Mouse (Mus musculus): ENCODE results near the gene Inpp5k. TPM values are rescaled to one million over a fixed set of nuclear protein-coding genes. Genes with fewer than 3 reads are reported as not detected.
A peak's percentile ranks its signal among the peaks of the same experiment; 100 is the strongest.

Gene Inpp5k
- 18.9 and 20.9 TPM in 2 replicates for polyA plus RNA-seq (2015; fragmentation: Nextera tagmentation; extraction: Ambion mirVana)

GRCm38 (mm10) chr11:75630645-75631229 is at the start of gene Inpp5k:
Gene Inpp5k (plus strand): TSS chr11:75630988.
- under 1% methylated on average over 53 of the region's 53 CpGs for WGBS
- Histone ChIP-seq H3K27ac (replicated peaks) (peak within 1 kb of the TSS; percentile 88), H3K36me3 (peaks cover 55% of the 10 kb centered on the region), H3K9ac (peak within 1 kb of the TSS; percentile 88), H3K9me3 (no peaks in the 10 kb centered on the region), H3K4me3 (peak within 1 kb of the TSS; percentile 90), H3K4me1 (peaks cover 29% of the 10 kb centered on the region), H3K4me2 (peak within 1 kb of the TSS; percentile 95), H3K27me3 (replicated peaks) (no peaks in the 10 kb centered on the region)
- ATAC-seq (ENCODE audit: extremely low read depth, insufficient number of reproducible peaks, low FRiP score, low TSS enrichment): peak; percentile 98

GRCm38 (mm10) chr11:75581495-75582149 is 49.2 kb upstream of the Inpp5k start:
- H3K9ac ChIP-seq: no peak overlapping the region
- H3K36me3 ChIP-seq: no peaks in the 10 kb centered on the region
- H3K27me3 ChIP-seq (replicated peaks): no peaks in the 10 kb centered on the region
- H3K4me3 ChIP-seq: no peak overlapping the region
- H3K4me2 ChIP-seq: no peak overlapping the region
- H3K9me3 ChIP-seq: no peaks in the 10 kb centered on the region
- no peaks in the 10 kb centered on the region for H3K4me1 ChIP-seq
- ATAC-seq (ENCODE audit: extremely low read depth, insufficient number of reproducible peaks, low FRiP score, low TSS enrichment): no peak
- no peak overlapping the region for H3K27ac ChIP-seq (replicated peaks)
- 83% methylated on average over 7 of the region's 7 CpGs for WGBS

GRCm38 (mm10) chr11:75583521-75583920 is 47.3 kb upstream of the Inpp5k start:
- no peaks in the 10 kb centered on the region for H3K27me3 ChIP-seq (replicated peaks)
- no peak overlapping the region for H3K4me3 ChIP-seq
- peaks cover 4% of the 10 kb centered on the region; the same call in 1 of the 2 replicates for H3K4me1 ChIP-seq
- WGBS: 64% methylated on average over 2 of the region's 2 CpGs
- no peaks in the 10 kb centered on the region for H3K36me3 ChIP-seq
- H3K9ac ChIP-seq: no peak overlapping the region
- H3K9me3 ChIP-seq: no peaks in the 10 kb centered on the region
- no peak overlapping the region for H3K4me2 ChIP-seq
- ATAC-seq (ENCODE audit: extremely low read depth, insufficient number of reproducible peaks, low FRiP score, low TSS enrichment): no peak
- H3K27ac ChIP-seq (replicated peaks): no peak overlapping the region

GRCm38 (mm10) chr11:75585061-75585460 is 45.7 kb upstream of the Inpp5k start:
- no peak overlapping the region for H3K4me2 ChIP-seq
- no peak overlapping the region for H3K27ac ChIP-seq (replicated peaks)
- WGBS: 70% methylated on average over 4 of the region's 4 CpGs
- no peak overlapping the region for H3K9ac ChIP-seq
- no peak overlapping the region for H3K4me3 ChIP-seq
- ATAC-seq (ENCODE audit: extremely low read depth, insufficient number of reproducible peaks, low FRiP score, low TSS enrichment): no peak
- peaks cover 20% of the 10 kb centered on the region for H3K4me1 ChIP-seq
- H3K27me3 ChIP-seq (replicated peaks): no peaks in the 10 kb centered on the region
- 0 out of 2 replicates have a peak, but pooled peaks cover 2% of the 10 kb centered on the region for H3K36me3 ChIP-seq
- no peaks in the 10 kb centered on the region for H3K9me3 ChIP-seq

GRCm38 (mm10) chr11:75585978-75586377 is 44.8 kb upstream of the Inpp5k start:
- WGBS: 71% methylated on average over 5 of the region's 5 CpGs
- no peak for ATAC-seq (ENCODE audit: extremely low read depth, insufficient number of reproducible peaks, low FRiP score, low TSS enrichment)
- Histone ChIP-seq H3K27ac (replicated peaks) (no peak overlapping the region), H3K36me3 (peaks cover 6% of the 10 kb centered on the region; the same call in 1 of the 2 replicates), H3K4me3 (no peak overlapping the region), H3K4me2 (no peak overlapping the region), H3K9ac (no peak overlapping the region), H3K4me1 (peaks cover 24% of the 10 kb centered on the region), H3K9me3 (no peaks in the 10 kb centered on the region), H3K27me3 (replicated peaks) (no peaks in the 10 kb centered on the region)

GRCm38 (mm10) chr11:75586963-75587362 is 43.8 kb upstream of the Inpp5k start:
- Histone ChIP-seq H3K9me3 (no peaks in the 10 kb centered on the region), H3K4me2 (no peak overlapping the region), H3K4me3 (no peak overlapping the region), H3K36me3 (peaks cover 14% of the 10 kb centered on the region), H3K9ac (peak overlapping the region; percentile 94), H3K4me1 (peaks cover 24% of the 10 kb centered on the region), H3K27me3 (replicated peaks) (no peaks in the 10 kb centered on the region), H3K27ac (replicated peaks) (no peak overlapping the region)
- no peak for ATAC-seq (ENCODE audit: extremely low read depth, insufficient number of reproducible peaks, low FRiP score, low TSS enrichment)
- WGBS: 69% methylated on average over 5 of the region's 5 CpGs

GRCm38 (mm10) chr11:75587493-75588284 is 43.1 kb upstream of the Inpp5k start, which contains the start of gene Pitpna:
Gene Pitpna (plus strand): TSS chr11:75588097.
- Histone ChIP-seq H3K27me3 (replicated peaks) (no peaks in the 10 kb centered on the region), H3K9me3 (no peaks in the 10 kb centered on the region), H3K4me2 (peak within 1 kb of the TSS; percentile 79), H3K4me1 (peaks cover 24% of the 10 kb centered on the region), H3K4me3 (peak within 1 kb of the TSS; percentile 84), H3K9ac (peak within 1 kb of the TSS; percentile 94), H3K27ac (replicated peaks) (peak within 1 kb of the TSS; percentile 83), H3K36me3 (peaks cover 21% of the 10 kb centered on the region)
- whole genome bisulfite sequencing: 5% methylated on average over 49 of the region's 49 CpGs
- peak; percentile 92 for ATAC-seq (ENCODE audit: extremely low read depth, insufficient number of reproducible peaks, low FRiP score, low TSS enrichment)

GRCm38 (mm10) chr11:75588285-75588941 is 42.4 kb upstream of the Inpp5k start:
- Histone ChIP-seq H3K27me3 (replicated peaks) (no peaks in the 10 kb centered on the region), H3K9ac (peak overlapping the region; percentile 94), H3K36me3 (peaks cover 28% of the 10 kb centered on the region), H3K4me1 (peaks cover 24% of the 10 kb centered on the region), H3K9me3 (no peaks in the 10 kb centered on the region), H3K4me2 (peak overlapping the region; percentile 79), H3K4me3 (peak overlapping the region; percentile 84), H3K27ac (replicated peaks) (peak overlapping the region; percentile 83)
- WGBS: under 1% methylated on average over 37 of the region's 37 CpGs
- ATAC-seq (ENCODE audit: extremely low read depth, insufficient number of reproducible peaks, low FRiP score, low TSS enrichment): peak; percentile 62

GRCm38 (mm10) chr11:75592612-75593011 is 38.2 kb upstream of the Inpp5k start:
- Histone ChIP-seq H3K4me3 (no peak overlapping the region), H3K27ac (replicated peaks) (no peak overlapping the region), H3K4me1 (peaks cover 43% of the 10 kb centered on the region), H3K36me3 (peaks cover 65% of the 10 kb centered on the region), H3K9ac (no peak overlapping the region), H3K4me2 (no peak overlapping the region), H3K27me3 (replicated peaks) (no peaks in the 10 kb centered on the region), H3K9me3 (no peaks in the 10 kb centered on the region)
- ATAC-seq (ENCODE audit: extremely low read depth, insufficient number of reproducible peaks, low FRiP score, low TSS enrichment): no peak
- WGBS: 83% methylated on average over 5 of the region's 5 CpGs

GRCm38 (mm10) chr11:75594431-75594830 is 36.4 kb upstream of the Inpp5k start:
- 72% methylated on average over 9 of the region's 9 CpGs for WGBS
- H3K4me2 ChIP-seq: no peak overlapping the region
- peaks cover 83% of the 10 kb centered on the region for H3K36me3 ChIP-seq
- peaks cover 32% of the 10 kb centered on the region for H3K4me1 ChIP-seq
- H3K27me3 ChIP-seq (replicated peaks): no peaks in the 10 kb centered on the region
- no peaks in the 10 kb centered on the region for H3K9me3 ChIP-seq
- no peak overlapping the region for H3K27ac ChIP-seq (replicated peaks)
- no peak overlapping the region for H3K9ac ChIP-seq
- no peak overlapping the region for H3K4me3 ChIP-seq
- no peak; the same call in 1 of the 2 replicates for ATAC-seq (ENCODE audit: extremely low read depth, insufficient number of reproducible peaks, low FRiP score, low TSS enrichment)

- Histone ChIP-seq H3K4me1 (peaks cover 23% of the 10 kb centered on the region), H3K9me3 (no peaks in the 10 kb centered on the region), H3K9ac (no peak overlapping the region), H3K36me3 (peaks cover 86% of the 10 kb centered on the region), H3K4me3 (no peak overlapping the region), H3K4me2 (no peak overlapping the region), H3K27me3 (replicated peaks) (no peaks in the 10 kb centered on the region), H3K27ac (replicated peaks) (no peak overlapping the region)
- 57% methylated on average over 2 of the region's 2 CpGs for WGBS
- no peak for ATAC-seq (ENCODE audit: extremely low read depth, insufficient number of reproducible peaks, low FRiP score, low TSS enrichment)
These were observed 35.4 kb upstream of the Inpp5k start for GRCm38 (mm10) chr11:75595404-75595803.
